Mouse (Mus musculus): ENCODE data around the gene Map3k13.

GRCm38 (mm10) chr16:21868651-21869050, 74.5 kb downstream of the Map3k13 start:
- no peak for TF ChIP-seq CTCF (IDR thresholded peaks at IDR 0.05; ENCODE audit: borderline replicate concordance, insufficient read depth, low read depth, low read length)
- no peak for TF ChIP-seq POLR2A (IDR thresholded peaks at IDR 0.05; ENCODE audit: borderline replicate concordance, insufficient read depth, low read length)
